Mouse (Mus musculus): ENCODE data around the gene Tspan8.

GRCm38 (mm10) chr10:115780239-115781016, 36.2 kb upstream of the Tspan8 start:
- TF ChIP-seq CTCF (IDR thresholded peaks at IDR 0.05; ENCODE audit: extremely low read depth, insufficient read depth, low read length) = no peak
- TF ChIP-seq POLR2A (IDR thresholded peaks at IDR 0.05; ENCODE audit: extremely low read depth, insufficient read depth, low read length) = no peak
